Mouse (Mus musculus): ENCODE data around the gene Hmbs. TPM values are rescaled to one million over a fixed set of nuclear protein-coding genes. Genes with fewer than 3 reads are reported as not detected.
"Not testable (repeated sequence)": the region's sequence is repeated elsewhere in the genome, so short reads cannot be mapped to it uniquely, and the experiment has no call there.

The Hmbs gene
- total RNA-seq, 2 experiments from 2014 or later: 21.9 to 22.1 TPM

- DNase-seq (ENCODE audit: low spot score in 2 of 2): no peak
- Histone ChIP-seq H3K4me3 (no peak overlapping the region), H3K27ac (no peak overlapping the region)
- peak; percentile 46 for TF ChIP-seq CTCF (conservative IDR thresholded peaks at IDR 0.05)
Measured at GRCm38 (mm10) chr9:44338574-44338973, 5.5 kb downstream of the Hmbs start.

- Histone ChIP-seq H3K27ac (peak overlapping the region; percentile 39; the same call in 1 of the 2 replicates), H3K4me3 (no peak overlapping the region)
- no peak for DNase-seq (ENCODE audit: low spot score in 2 of 2)
- no peak for TF ChIP-seq CTCF (conservative IDR thresholded peaks at IDR 0.05)
Measured at GRCm38 (mm10) chr9:44337436-44338169, 6.4 kb downstream of the Hmbs start.

DNA sequence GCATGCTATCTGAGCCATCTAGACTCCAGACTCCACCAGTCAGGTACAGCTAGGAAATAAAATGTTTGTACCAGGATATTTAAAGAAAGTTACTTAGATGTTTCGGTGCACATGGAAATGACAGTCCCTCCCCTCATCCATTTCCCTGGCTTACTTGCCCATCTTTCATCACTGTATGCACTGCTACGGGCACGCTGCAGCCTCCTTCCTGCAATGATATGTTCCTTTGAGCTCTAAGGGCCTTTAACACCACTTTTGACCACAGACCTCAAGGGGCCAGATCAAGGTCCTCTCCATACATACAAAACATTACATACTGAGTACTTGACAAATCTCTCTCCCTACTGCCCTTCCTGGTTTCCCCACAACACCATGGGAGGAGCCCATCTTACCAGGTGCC lies 7.1 kb downstream of the Hmbs start:
- Histone ChIP-seq H3K27ac (no peak overlapping the region), H3K4me3 (peak overlapping the region; percentile 18; the same call in 1 of the 2 replicates)
- TF ChIP-seq CTCF (conservative IDR thresholded peaks at IDR 0.05): no peak
- no peak for DNase-seq (ENCODE audit: low spot score in 2 of 2)

GRCm38 (mm10) chr9:44336513-44336912 lies 7.5 kb downstream of the Hmbs start:
- not testable (repeated sequence) for DNase-seq (ENCODE audit: low spot score in 2 of 2); H3K27ac ChIP-seq
- H3K4me3 ChIP-seq: peak overlapping the region; percentile 18; the same call in 1 of the 2 replicates

- Histone ChIP-seq H3K4me3 (peak overlapping the region; percentile 73), H3K27ac (peak overlapping the region; percentile 94; the same call in 1 of the 2 replicates)
- no peak for DNase-seq (ENCODE audit: low spot score in 2 of 2)
- TF ChIP-seq CTCF (conservative IDR thresholded peaks at IDR 0.05): no peak
Measured at GRCm38 (mm10) chr9:44336093-44336406, 8.0 kb downstream of the Hmbs start.

DNA sequence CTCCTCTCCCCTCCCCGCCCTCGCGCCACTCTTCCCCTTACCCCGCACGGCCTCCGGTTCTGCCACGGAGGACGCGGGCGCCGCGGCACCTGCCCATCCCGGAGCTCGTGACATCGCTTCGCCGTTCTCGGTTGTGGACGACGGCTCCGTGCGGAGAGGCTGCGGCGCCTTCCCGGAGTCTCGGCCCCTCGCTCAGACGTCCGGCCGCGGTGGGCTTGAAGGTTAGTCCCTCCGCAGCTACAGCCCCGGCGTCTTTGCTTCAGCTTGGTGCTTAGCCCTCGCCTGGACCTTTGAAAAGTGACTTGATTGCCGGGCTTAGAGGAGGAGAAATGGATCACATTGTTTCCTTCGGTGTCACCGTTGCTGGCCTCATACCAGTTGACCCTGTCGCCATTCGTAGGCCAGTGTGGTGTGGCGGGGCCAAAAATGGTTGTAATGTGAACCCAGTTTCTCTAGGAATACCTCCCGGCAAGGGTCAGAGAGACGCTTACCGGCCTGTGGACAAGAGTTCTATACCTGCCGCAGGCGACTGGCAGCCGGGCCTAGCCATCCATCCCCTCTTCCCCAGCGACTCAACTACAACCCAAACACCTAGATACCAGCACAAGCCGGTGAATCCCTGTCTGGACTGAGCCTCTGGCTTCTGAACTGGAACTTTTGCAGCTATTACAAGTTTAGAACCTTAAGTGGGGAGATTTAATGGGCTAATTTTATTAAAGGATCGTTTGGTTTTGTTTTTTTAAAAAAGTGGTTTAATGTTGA lies 8.5 kb downstream of the Hmbs start:
- TF ChIP-seq CTCF (conservative IDR thresholded peaks at IDR 0.05): no peak
- Histone ChIP-seq H3K4me3 (peak overlapping the region; percentile 73), H3K27ac (peak overlapping the region; percentile 94)
- DNase-seq (ENCODE audit: low spot score in 2 of 2): no peak

GRCm38 (mm10) chr9:44334396-44335330 lies 9.4 kb downstream of the Hmbs start, which contains the start of gene H2afx:
Gene H2afx, plus strand, starts transcription at chr9:44334694.
- TF ChIP-seq CTCF (conservative IDR thresholded peaks at IDR 0.05): peak; percentile 74
- H3K27ac ChIP-seq: peak within 1 kb of the TSS; percentile 94
- DNase-seq (ENCODE audit: low spot score in 2 of 2): peak; percentile 97 to 99
- peak within 1 kb of the TSS; percentile 73 for H3K4me3 ChIP-seq

GRCm38 (mm10) chr9:44332918-44333638 lies 10.9 kb downstream of the Hmbs start:
- no peak for TF ChIP-seq CTCF (conservative IDR thresholded peaks at IDR 0.05)
- no peak for DNase-seq (ENCODE audit: low spot score in 2 of 2)
- H3K4me3 ChIP-seq: no peak overlapping the region

GRCm38 (mm10) chr9:44330736-44331135 lies 13.3 kb downstream of the Hmbs start:
- TF ChIP-seq CTCF (conservative IDR thresholded peaks at IDR 0.05): no peak
- Histone ChIP-seq H3K4me3 (no peak overlapping the region), H3K27ac (no peak overlapping the region)
- no peak for DNase-seq (ENCODE audit: low spot score in 2 of 2)

More at GRCm38 (mm10) chr9:44332918-44333638, 10.9 kb downstream of the Hmbs start:
- no peak overlapping the region for H3K27ac ChIP-seq

DNA sequence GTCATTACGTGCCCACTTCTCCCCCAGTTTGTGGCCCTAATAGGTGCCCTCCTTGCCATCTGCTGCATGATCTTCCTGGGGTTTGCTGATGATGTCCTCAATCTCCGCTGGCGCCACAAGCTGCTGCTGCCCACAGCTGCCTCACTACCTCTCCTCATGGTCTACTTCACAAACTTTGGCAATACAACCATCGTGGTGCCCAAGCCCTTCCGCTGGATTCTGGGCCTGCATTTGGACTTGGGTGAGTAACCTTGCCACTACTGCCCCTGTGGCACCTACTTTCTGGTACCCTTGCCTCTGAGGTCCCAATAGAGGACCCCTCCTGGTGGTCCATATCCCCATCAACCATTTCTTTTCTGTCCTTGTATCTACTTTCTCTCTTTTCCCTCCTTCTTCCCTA lies 16.1 kb downstream of the Hmbs start:
- DNase-seq (ENCODE audit: low spot score in 2 of 2): no peak
- Histone ChIP-seq H3K27ac (no peak overlapping the region), H3K4me3 (peak overlapping the region; percentile 84; the same call in 1 of the 2 replicates)
- TF ChIP-seq CTCF (conservative IDR thresholded peaks at IDR 0.05): no peak

GRCm38 (mm10) chr9:44327064-44327711 lies 16.8 kb downstream of the Hmbs start:
- peak overlapping the region; percentile 84 for H3K4me3 ChIP-seq
- no peak for TF ChIP-seq CTCF (conservative IDR thresholded peaks at IDR 0.05)
- no peak for DNase-seq (ENCODE audit: low spot score in 2 of 2)
- H3K27ac ChIP-seq: peak overlapping the region; percentile 92

Data from layer of hippocampus, adult 2 months (tissue).